Mouse (Mus musculus) adrenal gland, adult (tissue): ENCODE measurements around the gene Nanp.

Experiments
- DNase-seq, 2 experiments: peaks; one replicate each; pipeline ENCODE4 v3.0.0; 2022 to 2023; ENCODE audit warnings: low spot score in 1 of 2; ENCODE audit not compliant: inconsistent age in 2 of 2

Nanp gene

GRCm38 (mm10) chr2:150999021-150999420, 40.2 kb downstream of the Nanp start:
- DNase-seq = no peak

GRCm38 (mm10) chr2:150997618-150998017, 41.6 kb downstream of the Nanp start:
- no peak for DNase-seq

GRCm38 (mm10) chr2:150995324-150995723, 43.9 kb downstream of the Nanp start:
- DNase-seq = no peak

- no peak for DNase-seq
Measured at GRCm38 (mm10) chr2:150991050-150991449, 48.1 kb downstream of the Nanp start.

- peak in 1 of 2 experiments; percentile 53 for DNase-seq
Measured at GRCm38 (mm10) chr2:150990506-150990905, 48.7 kb downstream of the Nanp start.

- DNase-seq = no peak
Measured at GRCm38 (mm10) chr2:150985359-150985758, 53.8 kb downstream of the Nanp start.

- DNase-seq = no peak
Measured at GRCm38 (mm10) chr2:150982051-150982450, 57.1 kb downstream of the Nanp start.

- DNase-seq = no peak
Measured at GRCm38 (mm10) chr2:150981524-150981923, 57.7 kb downstream of the Nanp start.

GRCm38 (mm10) chr2:150979861-150980620, 59.2 kb downstream of the Nanp start:
- no peak for DNase-seq
